In the genomic region with DNA sequence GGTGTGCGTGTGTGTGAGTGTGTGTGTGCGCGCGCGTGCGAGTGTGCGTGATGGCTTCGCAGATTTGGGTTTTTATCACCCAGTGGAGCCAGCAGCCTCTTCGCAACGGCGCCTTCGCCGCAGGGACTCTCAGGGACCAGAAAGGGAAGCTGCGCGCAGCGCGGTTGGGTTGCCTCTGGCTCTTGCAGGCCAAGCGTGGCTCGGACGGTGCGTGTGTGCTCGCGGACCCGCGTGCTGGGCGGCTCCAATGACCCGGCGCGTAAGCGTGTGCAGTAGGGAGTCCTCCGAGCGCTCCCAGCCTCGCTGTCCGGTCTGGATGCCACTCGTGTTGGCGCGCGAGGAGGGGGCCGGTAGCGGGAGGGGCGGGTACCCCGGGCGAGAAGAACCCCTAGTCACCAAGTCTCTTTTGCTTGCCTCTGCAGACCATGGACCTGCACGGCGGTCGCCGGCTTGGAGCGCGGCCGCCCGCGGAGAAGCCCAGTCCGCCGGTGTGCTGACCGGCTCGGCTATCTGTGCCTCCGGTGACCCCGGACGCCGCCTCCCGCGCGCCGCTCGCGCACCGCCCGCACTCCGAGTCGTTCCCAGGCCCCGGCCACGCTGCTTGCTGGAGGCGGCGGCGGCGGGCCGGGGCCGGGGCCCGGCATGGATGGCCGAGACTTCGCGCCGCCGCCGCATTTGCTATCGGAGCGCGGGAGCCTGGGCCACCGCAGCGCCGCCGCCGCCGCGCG, we compare ENCODE assay signal across 8 mouse cellular contexts. TPM values are rescaled to one million over a fixed set of nuclear protein-coding genes. Genes with fewer than 3 reads are reported as not detected.
DNase-seq lines count a peak whose midpoint lies in the region; ATAC-seq and TF ChIP-seq lines count a peak whose summit lies in the region.

No protein-coding gene starts in this region.

- no peaks in the 10 kb centered on the region for H3K9me3 ChIP-seq in forebrain, embryonic 11.5 days (ENCODE audit: control insufficient read depth, low read length)
- H3K9me3 ChIP-seq in hindbrain, embryonic 14.5 days (ENCODE audit: control insufficient read depth, low read length) = no peaks in the 10 kb centered on the region
- H3K9me3 ChIP-seq in limb, embryonic 15.5 days = no peaks in the 10 kb centered on the region

- H3K79me2 ChIP-seq in myocyte (ENCODE audit: control insufficient read depth, insufficient read depth) = peaks cover 51% of the 10 kb centered on the region

- peak overlapping the region; percentile 53; the same call in 1 of the 2 replicates for H3K27ac ChIP-seq in bone marrow, adult 2 months (ENCODE audit: control insufficient read depth, insufficient read depth, low read depth, low read length, poor library complexity)
- peak overlapping the region; percentile 99 for H3K27ac ChIP-seq in forebrain, embryonic 11.5 days (ENCODE audit: low read depth, low read length)
- H3K27ac ChIP-seq in hindbrain, embryonic 14.5 days = peak overlapping the region; percentile 100
- H3K27ac ChIP-seq in limb, embryonic 15.5 days = peak overlapping the region; percentile 91

- H3K4me2 ChIP-seq in forebrain, embryonic 11.5 days (ENCODE audit: low read depth, low read length, severe bottlenecking) = peak overlapping the region; percentile 78
- peak overlapping the region; percentile 100 for H3K4me2 ChIP-seq in hindbrain, embryonic 14.5 days (replicated peaks)
- peak overlapping the region; percentile 96 for H3K4me2 ChIP-seq in limb, embryonic 15.5 days
- peak overlapping the region; percentile 100 for H3K4me2 ChIP-seq in myocyte (ENCODE audit: low read depth)

- H3K9ac ChIP-seq in forebrain, embryonic 11.5 days (ENCODE audit: low read length) = peak overlapping the region; percentile 100
- peak overlapping the region; percentile 100 for H3K9ac ChIP-seq in hindbrain, embryonic 14.5 days
- peak overlapping the region; percentile 70 for H3K9ac ChIP-seq in limb, embryonic 15.5 days

- H3K4me1 ChIP-seq in bone marrow, adult 2 months (ENCODE audit: control insufficient read depth, insufficient read depth, low read length) = no peaks in the 10 kb centered on the region; the same call in 1 of the 2 replicates
- peaks cover 22% of the 10 kb centered on the region for H3K4me1 ChIP-seq in forebrain, embryonic 11.5 days (replicated peaks; ENCODE audit: control insufficient read depth, insufficient read depth, low read length)
- H3K4me1 ChIP-seq in hindbrain, embryonic 14.5 days (replicated peaks; ENCODE audit: control insufficient read depth, insufficient read depth, low read length) = peaks cover 47% of the 10 kb centered on the region
- peaks cover 62% of the 10 kb centered on the region for H3K4me1 ChIP-seq in limb, embryonic 15.5 days

- H3K4me3 ChIP-seq in bone marrow, adult 2 months (replicated peaks; ENCODE audit: control insufficient read depth, low read depth, low read length) = peak overlapping the region; percentile 74
- peak overlapping the region; percentile 96 for H3K4me3 ChIP-seq in forebrain, embryonic 11.5 days (ENCODE audit: low read depth, low read length)
- peak overlapping the region; percentile 88 for H3K4me3 ChIP-seq in hindbrain, embryonic 14.5 days (replicated peaks; ENCODE audit: low read length)
- H3K4me3 ChIP-seq in limb, embryonic 15.5 days = peak overlapping the region; percentile 81
- H3K4me3 ChIP-seq in myocyte = peak overlapping the region; percentile 84

- peak; percentile 54 to 77 for DNase-seq in layer of hippocampus, adult 18-20 months (ENCODE audit: low spot score in 2 of 2)
- DNase-seq in layer of hippocampus, adult 9-10 months (ENCODE audit: low spot score) = no peak
- peak; percentile 92 for DNase-seq in forebrain, embryonic 11.5 days (ENCODE audit: low spot score)
- DNase-seq in hindbrain, embryonic 14.5 days (ENCODE audit: low spot score) = peak; percentile 71
- peak; percentile 63 for DNase-seq in thymus, postnatal 4 days

- peak overlapping the region; percentile 94 for H3ac ChIP-seq in myocyte (ENCODE audit: control insufficient read depth, insufficient read length)

- no peak for TF ChIP-seq CTCF in bone marrow, adult 2 months (IDR thresholded peaks at IDR 0.05; ENCODE audit: control insufficient read depth, insufficient read depth, low read length)

- ATAC-seq in forebrain, embryonic 11.5 days (replicated peaks; ENCODE audit: low FRiP score) = no peak
- ATAC-seq in hindbrain, embryonic 14.5 days (ENCODE audit: low FRiP score) = no peak
- no peak for ATAC-seq in limb, embryonic 15.5 days (ENCODE audit: insufficient number of reproducible peaks, low FRiP score, low TSS enrichment, low read depth)

- H3K27me3 ChIP-seq in forebrain, embryonic 11.5 days (ENCODE audit: control insufficient read depth, insufficient read depth, low read length) = no peaks in the 10 kb centered on the region
- no peaks in the 10 kb centered on the region for H3K27me3 ChIP-seq in hindbrain, embryonic 14.5 days (ENCODE audit: control insufficient read depth, insufficient read depth, low read length)
- H3K27me3 ChIP-seq in limb, embryonic 15.5 days = no peaks in the 10 kb centered on the region
- H3K27me3 ChIP-seq in myocyte (ENCODE audit: control insufficient read depth, insufficient read depth, insufficient read length) = no peaks in the 10 kb centered on the region

- H3K36me3 ChIP-seq in forebrain, embryonic 11.5 days (ENCODE audit: control insufficient read depth, insufficient read depth, low read length) = no peaks in the 10 kb centered on the region
- peaks cover 10% of the 10 kb centered on the region; the same call in 1 of the 2 replicates for H3K36me3 ChIP-seq in hindbrain, embryonic 14.5 days (replicated peaks; ENCODE audit: control insufficient read depth, insufficient read depth)
- H3K36me3 ChIP-seq in limb, embryonic 15.5 days = no peaks in the 10 kb centered on the region
- no peaks in the 10 kb centered on the region for H3K36me3 ChIP-seq in myocyte (ENCODE audit: control insufficient read depth, insufficient read depth)

- 1% methylated on average over 96 of the region's 96 CpGs for WGBS in bone marrow, adult 2 months
- under 1% methylated on average over 75 of the region's 96 CpGs for WGBS in forebrain, embryonic 11.5 days
- WGBS in hindbrain, embryonic 14.5 days = under 1% methylated on average over 92 of the region's 96 CpGs
- WGBS in limb, embryonic 15.5 days = 1% methylated on average over 73 of the region's 96 CpGs

- TF ChIP-seq POLR2A in bone marrow, adult 2 months (IDR thresholded peaks at IDR 0.05; ENCODE audit: borderline replicate concordance, control insufficient read depth, low read depth, low read length) = no peak
- TF ChIP-seq POLR2A in myocyte (IDR thresholded peaks at IDR 0.05; ENCODE audit: insufficient read length, low read depth) = peak; percentile 44

TF ChIP-seq in myocyte, 11 proteins besides CTCF, POLR2A, EP300 and RAD21:
- TF ChIP-seq POLR2AphosphoS2 (IDR thresholded peaks at IDR 0.05; ENCODE audit: insufficient read length, low read depth) (peak; percentile 30), USF1 (IDR thresholded peaks at IDR 0.05; ENCODE audit: low read depth) (no peak), CEBPB (IDR thresholded peaks at IDR 0.05; ENCODE audit: insufficient read depth, poor library complexity, severe bottlenecking) (no peak)
TF ChIP-seq in myocyte: peak in this region for 1.

RNA-seq across cellular contexts. Expression of a gene that starts 3.9 kb away (rescaled TPM):
- 10 to 100 TPM; 17.6 to 19.0 TPM for total RNA-seq in layer of hippocampus, adult 18-20 months (2021)
- 2.2 and 5.8 TPM in 2 replicates for polyA plus RNA-seq in bone marrow, adult 2 months (2011; ENCODE audit: insufficient read depth, insufficient read length, low replicate concordance, missing spikeins)
- 25.2 and 30.3 TPM in 2 replicates for polyA plus RNA-seq in forebrain, embryonic 11.5 days (2014; fragmentation: Nextera tagmentation; extraction: Ambion mirVana)
- polyA plus RNA-seq in hindbrain, embryonic 14.5 days (2014; fragmentation: Nextera tagmentation; extraction: Ambion mirVana) = 15.9 and 16.3 TPM in 2 replicates
- 5.8 and 6.7 TPM in 2 replicates for polyA plus RNA-seq in limb, embryonic 15.5 days (2015; fragmentation: Nextera tagmentation; extraction: Ambion mirVana)
- 6.3 TPM for polyA plus RNA-seq in myocyte (2012; fragmentation: generic; extraction: Trizol)
